In genomic region chr9:48455961-48456360, GRCm38 (mm10) we compare ENCODE assay signal across 25 mouse cellular contexts. TPM values are rescaled to one million over a fixed set of nuclear protein-coding genes. Genes with fewer than 3 reads are reported as not detected.
DNase-seq lines count a peak whose midpoint lies in the region; ATAC-seq and TF ChIP-seq lines count a peak whose summit lies in the region.
"Had no signal": no experiment of that assay in that cellular context is flagged by ENCODE, and none has a peak within 500 bp of the region (broad histone marks: within the 10 kb centered on the region; RNA-seq: fewer than 3 reads in every experiment).

No protein-coding gene starts in this region.

- WGBS in heart, embryonic 12.5 days, result 81% methylated on average over 3 of the region's 3 CpGs

- H3K79me2 ChIP-seq in CH12.LX (replicated peaks; ENCODE audit: control insufficient read depth, extremely low read depth, insufficient read depth, poor library complexity, severe bottlenecking), result no peaks in the 10 kb centered on the region

- no peaks in the 10 kb centered on the region for H3K36me3 ChIP-seq in heart, embryonic 12.5 days
- H3K36me3 ChIP-seq in CH12.LX (replicated peaks in 1 of 2; ENCODE audit: control insufficient read depth in 1 of 2, insufficient read depth in 1 of 2, low read length in 1 of 2), result peaks cover 0 to 9% of the 10 kb centered on the region in 2 experiments
- H3K36me3 ChIP-seq: forebrain, embryonic 10.5 days; forebrain, embryonic 15.5 days; heart, embryonic 10.5 days; heart, embryonic 15.5 days had no signal

- 0 out of 2 replicates have a peak, but pooled peaks have one; percentile 38 for TF ChIP-seq EP300 in CH12.LX (IDR thresholded peaks at IDR 0.05; ENCODE audit: low read length)

- no peak overlapping the region for H3K4me3 ChIP-seq in heart, embryonic 12.5 days
- H3K4me3 ChIP-seq in CH12.LX (replicated peaks in 1 of 3; ENCODE audit: low read depth in 2 of 3, low read length in 2 of 3, poor library complexity in 1 of 3), result no peak overlapping the region
- H3K4me3 ChIP-seq: forebrain, embryonic 10.5 days; forebrain, embryonic 15.5 days; heart, adult 2 months; heart, embryonic 10.5 days; heart, embryonic 15.5 days had no signal

- H3K9ac ChIP-seq in heart, embryonic 12.5 days, result no peak overlapping the region
- H3K9ac ChIP-seq in CH12.LX (ENCODE audit: insufficient read depth, low read depth), result no peak overlapping the region
- H3K9ac ChIP-seq: forebrain, embryonic 15.5 days; heart, embryonic 15.5 days; hindbrain, embryonic 14.5 days had no signal

- H3K9me3 ChIP-seq in heart, embryonic 12.5 days (replicated peaks), result no peaks in the 10 kb centered on the region
- no peaks in the 10 kb centered on the region for H3K9me3 ChIP-seq in CH12.LX (replicated peaks; ENCODE audit: low read length)
- H3K9me3 ChIP-seq: forebrain, embryonic 10.5 days; forebrain, embryonic 15.5 days; G1E; heart, embryonic 10.5 days; heart, embryonic 15.5 days had no signal

- dilution Hi-C loops in CH12.LX (cut with MboI; ENCODE audit: extremely low pct_ligation_motif_present, extremely low pct_unique_long_range_greater_than_20kb, low sequenced_read_pairs), result no loop called here

- peak; percentile 22; the same call in 1 of the 2 replicates for ATAC-seq in heart, embryonic 12.5 days (ENCODE audit: insufficient number of reproducible peaks, low FRiP score)
- ATAC-seq: forebrain, embryonic 15.5 days; hindbrain, postnatal 0 days; inflammation-experienced regulatory T-cells, adult 6 months; Patski had no signal

- H3K4me2 ChIP-seq in heart, embryonic 12.5 days, result no peak overlapping the region
- H3K4me2 ChIP-seq in CH12.LX (ENCODE audit: insufficient read depth, low read depth, poor library complexity, severe bottlenecking), result no peak overlapping the region
- H3K4me2 ChIP-seq: forebrain, embryonic 15.5 days; heart, embryonic 15.5 days; hindbrain, embryonic 14.5 days had no signal

- H3K27me3 ChIP-seq in heart, embryonic 12.5 days (replicated peaks), result no peaks in the 10 kb centered on the region
- H3K27me3 ChIP-seq in CH12.LX (replicated peaks), result no peaks in the 10 kb centered on the region
- H3K27me3 ChIP-seq: forebrain, embryonic 15.5 days; heart, embryonic 15.5 days; Patski had no signal

- intact Hi-C loops in heart, postnatal 14 days (cut with DNase I), result no loop called here

- DNase-seq in heart, postnatal 14 days, result no peak
- DNase-seq in 3134 (ENCODE audit: extremely low read depth, insufficient read length, low spot score), result peak; percentile 39
- peak; percentile 14 for DNase-seq in 3T3-L1 (ENCODE audit: low read depth, low spot score)
- DNase-seq in CH12.LX (ENCODE audit: extremely low read depth), result no peak
- no peak for DNase-seq in ovary, postnatal 14 days (ENCODE audit: low spot score)
- DNase-seq: adrenal gland, postnatal 10 days; adrenal gland, postnatal 36 days; cerebellum, adult 18-20 months; cerebellum, adult 9-10 months; cerebellum, postnatal 14 days; gastrocnemius, postnatal 25 days; heart, adult 2 months; heart, postnatal 10 days; heart, postnatal 4 days; kidney, adult 11 months had no signal

- TF ChIP-seq RAD21 in CH12.LX (IDR thresholded peaks at IDR 0.05; ENCODE audit: low read depth, low read length), result no peak

- no peak for TF ChIP-seq POLR2A in CH12.LX (IDR thresholded peaks at IDR 0.05; ENCODE audit: low read depth, low read length)

- H3K27ac ChIP-seq in heart, embryonic 12.5 days (ENCODE audit: poor library complexity, severe bottlenecking), result no peak overlapping the region
- no peak overlapping the region for H3K27ac ChIP-seq in CH12.LX (ENCODE audit: insufficient read depth, low read depth)
- H3K27ac ChIP-seq: forebrain, embryonic 10.5 days; forebrain, embryonic 15.5 days; heart, adult 2 months; heart, embryonic 10.5 days; heart, embryonic 15.5 days; hindbrain, embryonic 14.5 days; hindbrain, postnatal 0 days had no signal

- in situ Hi-C loops in CH12.LX (cut with MboI; ENCODE audit: low pct_ligation_motif_present, low pct_unique_long_range_greater_than_20kb, low sequenced_read_pairs), result no loop called here

- TF ChIP-seq CTCF in CH12.LX (conservative IDR thresholded peaks at IDR 0.05 in 1 of 2, IDR thresholded peaks at IDR 0.05 in 1 of 2; ENCODE audit: low read depth in 2 of 2, low read length in 2 of 2), result no peak

- no peaks in the 10 kb centered on the region for H3K4me1 ChIP-seq in heart, embryonic 12.5 days (replicated peaks)
- H3K4me1 ChIP-seq in CH12.LX (ENCODE audit: control insufficient read depth in 1 of 2, insufficient read depth in 2 of 2), result peaks cover 6 to 10% of the 10 kb centered on the region in 2 experiments
- H3K4me1 ChIP-seq: forebrain, embryonic 10.5 days; forebrain, embryonic 15.5 days; heart, embryonic 10.5 days; heart, embryonic 15.5 days had no signal

TF ChIP-seq in CH12.LX, 34 proteins besides CTCF, POLR2A, EP300 and RAD21:
- TF ChIP-seq CHD2 (IDR thresholded peaks at IDR 0.05; ENCODE audit: low read length), result no peak
- TF ChIP-seq E2F4 (IDR thresholded peaks at IDR 0.05; ENCODE audit: insufficient replicate concordance, low read depth, low read length), result no peak
- TF ChIP-seq IRF4 (IDR thresholded peaks at IDR 0.05; ENCODE audit: low read depth, low read length), result no peak
- no peak for TF ChIP-seq USF2 (conservative IDR thresholded peaks at IDR 0.05; ENCODE audit: low read depth, low read length)
- TF ChIP-seq MYC (IDR thresholded peaks at IDR 0.05; ENCODE audit: low read depth, low read length), result no peak
- TF ChIP-seq TCF12 (IDR thresholded peaks at IDR 0.05; ENCODE audit: low read depth, low read length), result peak; percentile 48; the same call in 1 of the 2 replicates
- no peak for TF ChIP-seq MAFK (IDR thresholded peaks at IDR 0.05; ENCODE audit: insufficient replicate concordance, low read length)
- TF ChIP-seq MEF2A (IDR thresholded peaks at IDR 0.05; ENCODE audit: borderline replicate concordance, low read depth, low read length), result no peak
- TF ChIP-seq PAX5 (IDR thresholded peaks at IDR 0.05; ENCODE audit: low read length), result no peak
- TF ChIP-seq MAZ (IDR thresholded peaks at IDR 0.05; ENCODE audit: low read depth, low read length), result no peak
- no peak for TF ChIP-seq KAT2A (IDR thresholded peaks at IDR 0.05; ENCODE audit: insufficient replicate concordance, low read length)
- TF ChIP-seq HCFC1 (IDR thresholded peaks at IDR 0.05; ENCODE audit: low read depth, low read length), result no peak
- no peak for TF ChIP-seq USF1 (IDR thresholded peaks at IDR 0.05; ENCODE audit: low read depth, low read length)
- TF ChIP-seq MAX (IDR thresholded peaks at IDR 0.05; ENCODE audit: low read length), result no peak
- no peak for TF ChIP-seq POLR2AphosphoS2 (IDR thresholded peaks at IDR 0.05; ENCODE audit: low read depth, low read length)
- TF ChIP-seq ELF1 (IDR thresholded peaks at IDR 0.05; ENCODE audit: low read depth, low read length), result no peak
- TF ChIP-seq ZC3H11A (IDR thresholded peaks at IDR 0.05; ENCODE audit: low read depth, low read length), result no peak
- TF ChIP-seq ETS1 (conservative IDR thresholded peaks at IDR 0.05; ENCODE audit: low read depth, low read length), result peak; percentile 28; the same call in 1 of the 2 replicates
- TF ChIP-seq NRF1 (IDR thresholded peaks at IDR 0.05; ENCODE audit: low read depth, low read length), result no peak
- TF ChIP-seq JUND (conservative IDR thresholded peaks at IDR 0.05; ENCODE audit: low read depth, low read length), result no peak
- no peak for TF ChIP-seq TBP (conservative IDR thresholded peaks at IDR 0.05; ENCODE audit: low read depth, low read length)
- 0 out of 2 replicates have a peak, but pooled peaks have one; percentile 16 for TF ChIP-seq BHLHE40 (IDR thresholded peaks at IDR 0.05; ENCODE audit: low read depth, low read length)
TF ChIP-seq in CH12.LX: peak in this region for 3.

RNA-seq across cellular contexts. Expression of gene Rexo2, which starts 24.5 kb away (rescaled TPM):
- polyA plus RNA-seq in heart, embryonic 12.5 days (2016; fragmentation: Nextera tagmentation; extraction: Ambion mirVana), result 96.4 and 102 TPM in 2 replicates
- 10 to 100 TPM; 57.4 to 62.1 TPM for total RNA-seq in heart, postnatal 14 days (2021)
- total RNA-seq in CH12.LX (2012; rRNA removed) (120 and 161 TPM in 2 replicates), CH12.LX (2014; rRNA removed) (108 and 112 TPM in 2 replicates)
- 253 and 296 TPM in 2 replicates for polyA plus RNA-seq in CH12.LX (2012; ENCODE audit: insufficient read length, low read depth)

RNA-seq across cellular contexts. Expression of gene Rbm7, which starts 39.1 kb away (rescaled TPM):
- polyA plus RNA-seq in heart, embryonic 12.5 days (2016; fragmentation: Nextera tagmentation; extraction: Ambion mirVana), result 86.0 and 91.2 TPM in 2 replicates
- 10 to 100 TPM; 26.8 to 29.6 TPM for total RNA-seq in heart, postnatal 14 days (2021)
- total RNA-seq in CH12.LX (2012; rRNA removed) (73.4 and 80.6 TPM in 2 replicates), CH12.LX (2014; rRNA removed) (220 and 232 TPM in 2 replicates)
- 91.9 and 92.2 TPM in 2 replicates for polyA plus RNA-seq in CH12.LX (2012; ENCODE audit: insufficient read length, low read depth)

RNA-seq across cellular contexts. Expression of gene Gm5617, which starts 39.3 kb away (rescaled TPM):
- 33.4 and 33.8 TPM in 2 replicates for polyA plus RNA-seq in heart, embryonic 12.5 days (2016; fragmentation: Nextera tagmentation; extraction: Ambion mirVana)
- total RNA-seq in heart, postnatal 14 days (2021), result 10 to 100 TPM; 18.5 to 23.1 TPM
- 15.3 and 35.2 TPM in 2 replicates for total RNA-seq in CH12.LX (2012; rRNA removed)
- total RNA-seq in CH12.LX (2014; rRNA removed), result 16.5 and 20.4 TPM in 2 replicates
- 17.0 and 20.5 TPM in 2 replicates for polyA plus RNA-seq in CH12.LX (2012; ENCODE audit: insufficient read length, low read depth)

Comparison
In these comparisons a context has a peak if more than half of its experiments do, and no peak if none do; other contexts are left out.
1. DNase-seq: peak in 3134 (single experiment) and 3T3-L1 (single experiment); none in heart, postnatal 14 days (0 of 2), CH12.LX (single experiment) and ovary, postnatal 14 days (single experiment).